ENCODE assay signal across 9 mouse cellular contexts in the genomic region with DNA sequence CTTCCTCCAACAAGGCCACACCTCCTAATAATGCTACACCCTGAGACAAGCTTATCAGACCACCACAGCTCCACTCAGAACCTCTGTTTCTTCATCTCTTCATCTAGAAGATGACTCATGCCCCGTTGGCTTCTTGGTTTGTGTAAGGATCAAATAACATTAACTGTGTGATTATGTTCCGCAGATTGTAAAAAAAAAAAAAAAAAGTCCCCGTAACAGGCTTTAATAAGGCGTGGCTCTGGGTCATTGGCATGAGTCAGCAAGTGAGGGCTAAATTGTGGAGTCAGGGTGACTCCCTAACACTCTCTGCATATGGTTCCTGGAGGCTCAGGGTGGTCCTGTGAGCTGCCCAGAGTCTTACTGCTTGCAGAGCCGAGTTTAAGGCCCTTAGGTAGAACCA. TPM values are rescaled to one million over a fixed set of nuclear protein-coding genes. Genes with fewer than 3 reads are reported as not detected.
DNase-seq lines count a peak whose midpoint lies in the region; ATAC-seq and TF ChIP-seq lines count a peak whose summit lies in the region.
"Had no signal": no experiment of that assay in that cellular context is flagged by ENCODE, and none has a peak within 500 bp of the region (broad histone marks: within the 10 kb centered on the region; RNA-seq: fewer than 3 reads in every experiment).

No protein-coding gene starts in this region.

- no peak overlapping the region for H3K9ac ChIP-seq in lung, embryonic 16.5 days (ENCODE audit: low read length)
- H3K9ac ChIP-seq in stomach, postnatal 0 days (ENCODE audit: low read length): no peak overlapping the region
- no peak overlapping the region for H3K9ac ChIP-seq in forebrain, embryonic 14.5 days (ENCODE audit: low read length)
- H3K9ac ChIP-seq: hindbrain, embryonic 14.5 days had no signal

- TF ChIP-seq CTCF in stomach, postnatal 0 days (IDR thresholded peaks at IDR 0.05; ENCODE audit: low read depth): no peak

- no peak overlapping the region for H3K4me3 ChIP-seq in lung, embryonic 16.5 days (ENCODE audit: low read length)
- H3K4me3 ChIP-seq in stomach, postnatal 0 days (ENCODE audit: low read depth, low read length): no peak overlapping the region
- H3K4me3 ChIP-seq in forebrain, embryonic 14.5 days (ENCODE audit: low read depth, low read length): no peak overlapping the region

- H3K27ac ChIP-seq in lung, embryonic 16.5 days (ENCODE audit: low read length): peak overlapping the region; percentile 98
- H3K27ac ChIP-seq in stomach, postnatal 0 days (replicated peaks): peak overlapping the region; percentile 85
- H3K27ac ChIP-seq in forebrain, embryonic 14.5 days (ENCODE audit: low read depth, low read length): no peak overlapping the region
- H3K27ac ChIP-seq: hindbrain, embryonic 14.5 days had no signal

- DNase-seq in lung, postnatal 25 days (ENCODE audit: low spot score): no peak
- DNase-seq in c-Kit-positive CD71-positive TER-119-positive erythroid progenitor cells, embryonic 14.5 days (ENCODE audit: low spot score): peak; percentile 57
- DNase-seq in liver: peak; percentile 52
- peak; percentile 70 for DNase-seq in stomach, postnatal 0 days (ENCODE audit: low spot score)
- DNase-seq in thymus, postnatal 0 days (ENCODE audit: low spot score): no peak
- DNase-seq in forebrain, embryonic 14.5 days (ENCODE audit: low spot score): no peak

- no peaks in the 10 kb centered on the region for H3K36me3 ChIP-seq in lung, embryonic 16.5 days (ENCODE audit: control insufficient read depth, insufficient read depth, low read length)
- no peaks in the 10 kb centered on the region for H3K36me3 ChIP-seq in stomach, postnatal 0 days (ENCODE audit: control insufficient read depth, insufficient read depth, low read length)
- no peaks in the 10 kb centered on the region for H3K36me3 ChIP-seq in forebrain, embryonic 14.5 days (ENCODE audit: control insufficient read depth, insufficient read depth, low read length)

- no peak for ATAC-seq in lung, embryonic 16.5 days (ENCODE audit: low read depth)
- ATAC-seq in stomach, postnatal 0 days (ENCODE audit: low FRiP score, low TSS enrichment): peak; percentile 76
- no peak for ATAC-seq in forebrain, embryonic 14.5 days
- ATAC-seq: forebrain, embryonic 16.5 days had no signal

- no peaks in the 10 kb centered on the region for H3K27me3 ChIP-seq in lung, embryonic 16.5 days (ENCODE audit: control insufficient read depth, insufficient read depth, low read depth, low read length)
- no peaks in the 10 kb centered on the region for H3K27me3 ChIP-seq in stomach, postnatal 0 days (ENCODE audit: control insufficient read depth, insufficient read depth, low read length)
- H3K27me3 ChIP-seq in forebrain, embryonic 14.5 days (replicated peaks; ENCODE audit: control insufficient read depth, insufficient read depth, low read length): no peaks in the 10 kb centered on the region

- no peaks in the 10 kb centered on the region for H3K9me3 ChIP-seq in lung, embryonic 16.5 days (ENCODE audit: control insufficient read depth, low read length)
- no peaks in the 10 kb centered on the region for H3K9me3 ChIP-seq in stomach, postnatal 0 days (ENCODE audit: control insufficient read depth, low read length)
- H3K9me3 ChIP-seq in forebrain, embryonic 14.5 days (replicated peaks; ENCODE audit: control insufficient read depth, low read length): no peaks in the 10 kb centered on the region

- H3K4me2 ChIP-seq in lung, embryonic 16.5 days (ENCODE audit: low read depth, low read length): no peak overlapping the region
- H3K4me2 ChIP-seq in stomach, postnatal 0 days (replicated peaks; ENCODE audit: low read depth): no peak overlapping the region
- H3K4me2 ChIP-seq in forebrain, embryonic 14.5 days (ENCODE audit: low read length): no peak overlapping the region
- H3K4me2 ChIP-seq: hindbrain, embryonic 14.5 days had no signal

- 28% methylated on average over 5 of the region's 5 CpGs for WGBS in lung, embryonic 16.5 days
- 15% methylated on average over 5 of the region's 5 CpGs for WGBS in stomach, postnatal 0 days
- WGBS in forebrain, embryonic 14.5 days: 73% methylated on average over 5 of the region's 5 CpGs

- peaks cover 31% of the 10 kb centered on the region for H3K4me1 ChIP-seq in lung, embryonic 16.5 days (replicated peaks; ENCODE audit: control insufficient read depth, insufficient read depth, low read length)
- peaks cover 9% of the 10 kb centered on the region for H3K4me1 ChIP-seq in stomach, postnatal 0 days (replicated peaks; ENCODE audit: control insufficient read depth, insufficient read depth)
- no peaks in the 10 kb centered on the region for H3K4me1 ChIP-seq in forebrain, embryonic 14.5 days (ENCODE audit: control insufficient read depth, insufficient read depth, low read length)

- TF ChIP-seq EP300 in stomach, postnatal 0 days (optimal IDR thresholded peaks at IDR 0.05): no peak

RNA-seq across cellular contexts. Expression of gene Myh9, which starts 39.7 kb away (rescaled TPM):
- 71.7 and 77.6 TPM in 2 replicates for polyA plus RNA-seq in lung, embryonic 16.5 days (2015; fragmentation: Nextera tagmentation; extraction: Ambion mirVana)
- 27.9 and 32.9 TPM in 2 replicates for polyA plus RNA-seq in stomach, postnatal 0 days (2015; fragmentation: Nextera tagmentation; extraction: Ambion mirVana)
- 62.3 and 71.0 TPM in 2 replicates for polyA plus RNA-seq in thymus, postnatal 0 days (2015; fragmentation: Nextera tagmentation; extraction: Ambion mirVana)
- 10.8 and 14.6 TPM in 2 replicates for polyA plus RNA-seq in forebrain, embryonic 14.5 days (2014; fragmentation: Nextera tagmentation; extraction: Ambion mirVana)

RNA-seq across cellular contexts. Expression of gene Txn2, which starts 47.1 kb away (rescaled TPM):
- 182 and 185 TPM in 2 replicates for polyA plus RNA-seq in lung, embryonic 16.5 days (2015; fragmentation: Nextera tagmentation; extraction: Ambion mirVana)
- polyA plus RNA-seq in stomach, postnatal 0 days (2015; fragmentation: Nextera tagmentation; extraction: Ambion mirVana): 172 and 176 TPM in 2 replicates
- polyA plus RNA-seq in thymus, postnatal 0 days (2015; fragmentation: Nextera tagmentation; extraction: Ambion mirVana): 213 and 231 TPM in 2 replicates
- 269 and 291 TPM in 2 replicates for polyA plus RNA-seq in forebrain, embryonic 14.5 days (2014; fragmentation: Nextera tagmentation; extraction: Ambion mirVana)

Comparison
In these comparisons a context has a peak if more than half of its experiments do, and no peak if none do; other contexts are left out.
1. DNase-seq: peak in c-Kit-positive CD71-positive TER-119-positive erythroid progenitor cells, embryonic 14.5 days (single experiment), liver (single experiment) and stomach, postnatal 0 days (single experiment); none in lung, postnatal 25 days (single experiment), thymus, postnatal 0 days (single experiment) and forebrain, embryonic 14.5 days (single experiment).